Mouse (Mus musculus) hindbrain, embryonic 12.5 days (tissue): Measurements from ENCODE around the gene 5730522E02Rik. TPM values are rescaled to one million over a fixed set of nuclear protein-coding genes. Genes with fewer than 3 reads are reported as not detected.
A peak's percentile ranks its signal among the peaks of the same experiment; 100 is the strongest.

Source experiments
- ATAC-seq: fragments of 200-750 bp; cut with Nextera tagmentation; 2 replicates; pipeline ENCODE4 v1.8.0; 2017; ENCODE audit warnings: moderate TSS enrichment; ENCODE audit not compliant: low FRiP score
- H3K27ac ChIP-seq: fragments of 300-500 bp; sonication (generic); 2 replicates; pipeline ENCODE4 v1.5.1; 2016; ENCODE audit warnings: mild to moderate bottlenecking
- H3K27me3 ChIP-seq: fragments of 300-500 bp; sonication (generic); 2 replicates; pipeline ENCODE4 v1.6.1; 2016; ENCODE audit warnings: mild to moderate bottlenecking
- H3K36me3 ChIP-seq: fragments of 300-500 bp; sonication (generic); 2 replicates; pipeline ENCODE4 v1.6.1; 2016; ENCODE audit warnings: mild to moderate bottlenecking
- H3K4me1 ChIP-seq: fragments of 300-500 bp; sonication (generic); 2 replicates; pipeline ENCODE4 v1.6.1; 2016
- H3K4me2 ChIP-seq: fragments of 300-500 bp; sonication (generic); replicated peaks from 2 replicates; pipeline ENCODE4 v1.6.1; 2016; ENCODE audit warnings: mild to moderate bottlenecking
- H3K4me3 ChIP-seq: fragments of 300-500 bp; sonication (generic); 2 replicates; pipeline ENCODE4 v1.5.1; 2016; ENCODE audit warnings: mild to moderate bottlenecking
- H3K9ac ChIP-seq: fragments of 300-500 bp; sonication (generic); 2 replicates; pipeline ENCODE4 v1.6.1; 2016; ENCODE audit warnings: mild to moderate bottlenecking, moderate library complexity
- H3K9me3 ChIP-seq: fragments of 300-500 bp; sonication (generic); replicated peaks from 2 replicates; pipeline ENCODE4 v1.6.1; 2016; ENCODE audit warnings: mild to moderate bottlenecking
- WGBS: fragments of 180-500 bp; shearing (Covaris S2); methylation state at CpG from one replicate; pipeline ENCODE4 v1.1.7; 2016; 5-methylcytosine and 5-hydroxymethylcytosine counted together
- polyA plus RNA-seq: library from polyadenylated mRNA; unstranded; fragments of >200 nt; fragmentation: Nextera tagmentation; extraction: Ambion mirVana; gene quantifications from 2 replicates; pipeline ENCODE4 v1.2.1, GENCODE M21; 2016

Gene 5730522E02Rik
- polyA plus RNA-seq, 1 experiment from 2014 or later, result 10.1 TPM

- H3K9me3 ChIP-seq, result no peaks in the 10 kb centered on the region
These were observed 463.3 kb downstream of the 5730522E02Rik start for GRCm38 (mm10) chr11:25747098-25747862.

GRCm38 (mm10) chr11:25743664-25744063 lies 466.9 kb downstream of the 5730522E02Rik start:
- Histone ChIP-seq H3K9me3 (no peaks in the 10 kb centered on the region), H3K27ac (no peak overlapping the region), H3K4me3 (no peak overlapping the region), H3K4me1 (no peaks in the 10 kb centered on the region), H3K9ac (no peak overlapping the region), H3K27me3 (no peaks in the 10 kb centered on the region), H3K36me3 (no peaks in the 10 kb centered on the region), H3K4me2 (no peak overlapping the region)
- 90% methylated on average over 3 of the region's 3 CpGs for WGBS
- no peak for ATAC-seq

More at GRCm38 (mm10) chr11:25747098-25747862, 463.3 kb downstream of the 5730522E02Rik start:
- no peaks in the 10 kb centered on the region for H3K4me1 ChIP-seq
- 61% methylated on average over 6 of the region's 6 CpGs for WGBS
- H3K27me3 ChIP-seq, result no peaks in the 10 kb centered on the region
- no peak overlapping the region for H3K4me2 ChIP-seq
- no peaks in the 10 kb centered on the region for H3K36me3 ChIP-seq
- H3K27ac ChIP-seq, result no peak overlapping the region
- no peak overlapping the region for H3K9ac ChIP-seq
- no peak for ATAC-seq
- no peak overlapping the region for H3K4me3 ChIP-seq

GRCm38 (mm10) chr11:25737255-25737654 lies 473.3 kb downstream of the 5730522E02Rik start:
- H3K27ac ChIP-seq, result no peak overlapping the region
- no peak overlapping the region for H3K9ac ChIP-seq
- H3K4me3 ChIP-seq, result no peak overlapping the region
- WGBS, result 85% methylated on average over 5 of the region's 5 CpGs
- no peaks in the 10 kb centered on the region for H3K4me1 ChIP-seq
- H3K9me3 ChIP-seq, result no peaks in the 10 kb centered on the region
- H3K27me3 ChIP-seq, result no peaks in the 10 kb centered on the region
- no peak for ATAC-seq
- no peak overlapping the region for H3K4me2 ChIP-seq
- H3K36me3 ChIP-seq, result no peaks in the 10 kb centered on the region

GRCm38 (mm10) chr11:25729476-25729875 lies 481.1 kb downstream of the 5730522E02Rik start:
- WGBS, result 71% methylated on average over 1 of the region's 1 CpGs
- no peak for ATAC-seq
- H3K4me1 ChIP-seq, result no peaks in the 10 kb centered on the region
- no peak overlapping the region for H3K27ac ChIP-seq
- no peaks in the 10 kb centered on the region for H3K27me3 ChIP-seq
- no peaks in the 10 kb centered on the region for H3K9me3 ChIP-seq
- no peaks in the 10 kb centered on the region for H3K36me3 ChIP-seq
- no peak overlapping the region for H3K9ac ChIP-seq
- H3K4me3 ChIP-seq, result no peak overlapping the region
- no peak overlapping the region for H3K4me2 ChIP-seq

- Histone ChIP-seq H3K27me3 (no peaks in the 10 kb centered on the region), H3K4me1 (no peaks in the 10 kb centered on the region), H3K9me3 (no peaks in the 10 kb centered on the region), H3K4me2 (no peak overlapping the region), H3K27ac (no peak overlapping the region), H3K4me3 (no peak overlapping the region), H3K9ac (no peak overlapping the region), H3K36me3 (no peaks in the 10 kb centered on the region)
- 89% methylated on average over 7 of the region's 7 CpGs for WGBS
- ATAC-seq, result no peak
These were observed 494.9 kb downstream of the 5730522E02Rik start for GRCm38 (mm10) chr11:25715447-25716321.

- H3K9ac ChIP-seq, result no peak overlapping the region
- 71% methylated on average over 2 of the region's 2 CpGs for WGBS
These were observed 500.0 kb downstream of the 5730522E02Rik start for GRCm38 (mm10) chr11:25710559-25710958.

GRCm38 (mm10) chr11:25709892-25710291 lies 500.7 kb downstream of the 5730522E02Rik start:
- no peak overlapping the region for H3K4me3 ChIP-seq
- no peaks in the 10 kb centered on the region for H3K36me3 ChIP-seq
- no peaks in the 10 kb centered on the region for H3K9me3 ChIP-seq
- no peak for ATAC-seq
- 83% methylated on average over 4 of the region's 4 CpGs for WGBS
- H3K4me2 ChIP-seq, result no peak overlapping the region
- no peak overlapping the region for H3K9ac ChIP-seq
- no peaks in the 10 kb centered on the region for H3K4me1 ChIP-seq
- H3K27ac ChIP-seq, result no peak overlapping the region
- no peaks in the 10 kb centered on the region for H3K27me3 ChIP-seq

More at GRCm38 (mm10) chr11:25710559-25710958, 500.0 kb downstream of the 5730522E02Rik start:
- H3K9me3 ChIP-seq, result no peaks in the 10 kb centered on the region
- H3K4me1 ChIP-seq, result no peaks in the 10 kb centered on the region
- H3K36me3 ChIP-seq, result no peaks in the 10 kb centered on the region
- H3K4me3 ChIP-seq, result no peak overlapping the region
- H3K27me3 ChIP-seq, result no peaks in the 10 kb centered on the region
- no peak for ATAC-seq
- H3K4me2 ChIP-seq, result no peak overlapping the region
- H3K27ac ChIP-seq, result no peak overlapping the region

- Histone ChIP-seq H3K27me3 (no peaks in the 10 kb centered on the region), H3K4me2 (no peak overlapping the region), H3K4me1 (no peaks in the 10 kb centered on the region), H3K27ac (no peak overlapping the region), H3K4me3 (no peak overlapping the region), H3K9me3 (no peaks in the 10 kb centered on the region), H3K9ac (no peak overlapping the region), H3K36me3 (no peaks in the 10 kb centered on the region)
- ATAC-seq, result peak; percentile 35; the same call in 1 of the 2 replicates
- WGBS, result 69% methylated on average over 11 of the region's 11 CpGs
These were observed 506.0 kb downstream of the 5730522E02Rik start for GRCm38 (mm10) chr11:25704332-25705168.

- 83% methylated on average over 3 of the region's 3 CpGs for WGBS
These were observed 507.8 kb downstream of the 5730522E02Rik start for GRCm38 (mm10) chr11:25702791-25703190.

GRCm38 (mm10) chr11:25697508-25698193 lies 512.9 kb downstream of the 5730522E02Rik start:
- H3K4me2 ChIP-seq, result peak overlapping the region; percentile 30
- no peaks in the 10 kb centered on the region for H3K36me3 ChIP-seq
- no peak overlapping the region for H3K9ac ChIP-seq
- 14% methylated on average over 6 of the region's 6 CpGs for WGBS
- H3K4me3 ChIP-seq, result no peak overlapping the region
- peak; percentile 81 for ATAC-seq
- H3K27me3 ChIP-seq, result no peaks in the 10 kb centered on the region
- peaks cover 27% of the 10 kb centered on the region for H3K4me1 ChIP-seq
- no peaks in the 10 kb centered on the region for H3K9me3 ChIP-seq
- H3K27ac ChIP-seq, result peak overlapping the region; percentile 84

More at GRCm38 (mm10) chr11:25702791-25703190, 507.8 kb downstream of the 5730522E02Rik start:
- Histone ChIP-seq H3K9me3 (no peaks in the 10 kb centered on the region), H3K4me3 (no peak overlapping the region), H3K27me3 (no peaks in the 10 kb centered on the region), H3K27ac (no peak overlapping the region), H3K4me1 (peaks cover 6% of the 10 kb centered on the region), H3K4me2 (no peak overlapping the region), H3K9ac (no peak overlapping the region), H3K36me3 (no peaks in the 10 kb centered on the region)
- no peak for ATAC-seq

- H3K9me3 ChIP-seq, result no peaks in the 10 kb centered on the region
- peak; percentile 79 for ATAC-seq
- H3K4me1 ChIP-seq, result peaks cover 27% of the 10 kb centered on the region
- no peaks in the 10 kb centered on the region for H3K27me3 ChIP-seq
- no peaks in the 10 kb centered on the region for H3K36me3 ChIP-seq
- H3K9ac ChIP-seq, result no peak overlapping the region
- no peak overlapping the region for H3K4me2 ChIP-seq
- peak overlapping the region; percentile 64 for H3K27ac ChIP-seq
- 36% methylated on average over 5 of the region's 5 CpGs for WGBS
- H3K4me3 ChIP-seq, result no peak overlapping the region
These were observed 514.4 kb downstream of the 5730522E02Rik start for GRCm38 (mm10) chr11:25696168-25696567.
